Mouse (Mus musculus): ENCODE results near the gene Il34. TPM values are rescaled to one million over a fixed set of nuclear protein-coding genes. Genes with fewer than 3 reads are reported as not detected.

Il34 gene
- polyA plus RNA-seq, 1 experiment from 2014 or later = 1.2 TPM

- ATAC-seq (ENCODE audit: insufficient number of reproducible peaks, insufficient read depth, low FRiP score, low read depth) = no peak
- Histone ChIP-seq H3K36me3 (ENCODE audit: control insufficient read depth, insufficient read depth, low read length) (peaks cover 98% of the 10 kb centered on the region), H3K4me2 (replicated peaks; ENCODE audit: low read depth, low read length) (no peak overlapping the region), H3K4me1 (ENCODE audit: control insufficient read depth, insufficient read depth, low read length) (no peaks in the 10 kb centered on the region), H3K4me3 (ENCODE audit: low read depth, low read length) (no peak overlapping the region), H3K27me3 (ENCODE audit: control insufficient read depth, insufficient read depth, low read length) (no peaks in the 10 kb centered on the region), H3K9ac (replicated peaks; ENCODE audit: low read depth, low read length) (no peak overlapping the region), H3K9me3 (ENCODE audit: control insufficient read depth, low read depth, low read length) (no peaks in the 10 kb centered on the region), H3K27ac (ENCODE audit: low read length) (no peak overlapping the region)
- WGBS = 75% methylated on average over 3 of the region's 3 CpGs
These were observed 9.6 kb upstream of the Il34 start for GRCm38 (mm10) chr8:110815308-110815707.

DNA sequence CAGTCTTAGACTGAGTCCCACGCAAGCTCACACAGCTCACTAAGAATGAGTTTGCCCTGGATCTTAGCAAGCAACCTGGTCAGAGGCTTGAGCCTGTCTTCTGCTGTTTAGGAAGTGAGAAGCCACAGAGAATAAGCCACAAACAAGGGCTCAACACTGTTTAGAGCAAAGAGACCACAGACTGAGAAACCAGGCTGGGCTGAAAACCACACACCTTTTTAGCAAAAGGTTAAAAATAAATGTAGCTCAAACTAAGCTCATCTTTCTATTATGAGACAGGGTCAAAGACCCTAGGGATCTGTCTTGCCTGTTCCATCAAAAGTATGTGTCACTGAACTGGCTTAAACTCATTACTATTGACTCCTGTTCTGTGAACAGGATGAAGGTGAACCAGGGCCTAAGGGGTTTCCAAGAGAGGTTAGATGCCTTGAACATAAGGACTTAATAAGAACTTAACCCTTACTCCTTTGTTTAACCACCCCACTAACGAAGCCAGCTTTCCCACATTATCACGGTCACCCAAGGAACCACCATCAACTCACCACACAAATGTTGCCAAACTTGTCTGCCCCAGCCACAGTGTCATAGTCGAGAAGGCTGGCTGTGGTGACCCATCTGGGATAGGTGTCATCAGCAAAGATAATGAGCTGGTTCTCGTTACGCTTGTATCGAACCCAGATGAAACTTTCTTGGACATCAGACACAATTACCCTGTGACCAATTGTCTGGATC lies 7.5 kb upstream of the Il34 start:
- no peak for ATAC-seq (ENCODE audit: insufficient number of reproducible peaks, insufficient read depth, low FRiP score, low read depth)
- Histone ChIP-seq H3K4me3 (ENCODE audit: low read depth, low read length) (no peak overlapping the region), H3K36me3 (ENCODE audit: control insufficient read depth, insufficient read depth, low read length) (peaks cover 90% of the 10 kb centered on the region), H3K9ac (replicated peaks; ENCODE audit: low read depth, low read length) (no peak overlapping the region), H3K4me2 (replicated peaks; ENCODE audit: low read depth, low read length) (no peak overlapping the region), H3K9me3 (ENCODE audit: control insufficient read depth, low read depth, low read length) (no peaks in the 10 kb centered on the region), H3K27me3 (ENCODE audit: control insufficient read depth, insufficient read depth, low read length) (no peaks in the 10 kb centered on the region), H3K4me1 (ENCODE audit: control insufficient read depth, insufficient read depth, low read length) (peaks cover 8% of the 10 kb centered on the region; the same call in 1 of the 2 replicates), H3K27ac (ENCODE audit: low read length) (no peak overlapping the region)
- WGBS = 90% methylated on average over 7 of the region's 7 CpGs

DNA sequence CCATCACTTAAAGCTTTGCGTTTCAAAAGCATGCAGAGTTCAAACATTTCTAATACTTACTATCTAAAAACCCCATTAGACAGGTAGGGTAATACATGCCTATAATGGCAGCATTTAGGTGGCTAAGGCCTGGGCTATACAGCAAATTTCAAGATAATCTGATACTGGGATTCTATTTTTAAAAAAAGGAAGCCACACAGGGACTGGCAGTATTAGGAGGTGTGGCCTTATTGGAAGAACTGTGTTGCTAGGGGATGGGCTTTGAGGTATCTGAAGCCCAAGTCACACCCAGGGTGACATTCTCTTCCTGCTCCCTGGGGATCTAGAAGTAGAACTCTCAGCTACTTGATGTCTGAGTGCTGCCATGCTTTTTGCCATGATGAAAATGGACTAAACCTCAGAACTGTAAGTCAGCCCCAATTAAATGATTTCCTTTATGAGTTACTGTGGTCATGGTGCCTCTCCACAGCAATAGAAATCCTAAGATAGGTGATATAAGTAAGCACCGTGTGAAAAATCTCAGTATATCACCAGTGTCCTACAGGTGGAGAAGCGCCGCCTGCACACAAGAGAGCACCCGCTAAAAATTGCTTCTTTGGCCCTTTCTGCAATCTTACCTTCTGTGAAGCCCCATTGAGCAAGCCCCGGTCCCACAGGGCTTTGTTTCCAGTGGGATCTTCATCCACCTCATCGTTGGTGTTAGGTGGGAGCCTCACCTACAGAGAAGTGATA lies 6.8 kb upstream of the Il34 start:
- Histone ChIP-seq H3K36me3 (ENCODE audit: control insufficient read depth, insufficient read depth, low read length) (peaks cover 83% of the 10 kb centered on the region), H3K27me3 (ENCODE audit: control insufficient read depth, insufficient read depth, low read length) (no peaks in the 10 kb centered on the region), H3K4me1 (ENCODE audit: control insufficient read depth, insufficient read depth, low read length) (peaks cover 8% of the 10 kb centered on the region; the same call in 1 of the 2 replicates), H3K4me2 (replicated peaks; ENCODE audit: low read depth, low read length) (no peak overlapping the region), H3K9me3 (ENCODE audit: control insufficient read depth, low read depth, low read length) (no peaks in the 10 kb centered on the region), H3K9ac (replicated peaks; ENCODE audit: low read depth, low read length) (no peak overlapping the region), H3K27ac (ENCODE audit: low read length) (no peak overlapping the region), H3K4me3 (ENCODE audit: low read depth, low read length) (no peak overlapping the region)
- ATAC-seq (ENCODE audit: insufficient number of reproducible peaks, insufficient read depth, low FRiP score, low read depth) = no peak
- WGBS = 97% methylated on average over 7 of the region's 7 CpGs

- WGBS = 93% methylated on average over 7 of the region's 7 CpGs
- H3K4me2 ChIP-seq (replicated peaks; ENCODE audit: low read depth, low read length) = no peak overlapping the region
- H3K9ac ChIP-seq (replicated peaks; ENCODE audit: low read depth, low read length) = no peak overlapping the region
- H3K27ac ChIP-seq (ENCODE audit: low read length) = no peak overlapping the region
- no peaks in the 10 kb centered on the region for H3K27me3 ChIP-seq (ENCODE audit: control insufficient read depth, insufficient read depth, low read length)
- no peak overlapping the region for H3K4me3 ChIP-seq (ENCODE audit: low read depth, low read length)
- H3K9me3 ChIP-seq (ENCODE audit: control insufficient read depth, low read depth, low read length) = no peaks in the 10 kb centered on the region
- no peak for ATAC-seq (ENCODE audit: insufficient number of reproducible peaks, insufficient read depth, low FRiP score, low read depth)
- H3K4me1 ChIP-seq (ENCODE audit: control insufficient read depth, insufficient read depth, low read length) = peaks cover 8% of the 10 kb centered on the region; the same call in 1 of the 2 replicates
- H3K36me3 ChIP-seq (ENCODE audit: control insufficient read depth, insufficient read depth, low read length) = peaks cover 75% of the 10 kb centered on the region
These were observed 6.1 kb upstream of the Il34 start for GRCm38 (mm10) chr8:110811793-110812192.

GRCm38 (mm10) chr8:110811116-110811515 lies 5.4 kb upstream of the Il34 start:
- H3K9ac ChIP-seq (replicated peaks; ENCODE audit: low read depth, low read length) = no peak overlapping the region
- H3K4me2 ChIP-seq (replicated peaks; ENCODE audit: low read depth, low read length) = no peak overlapping the region
- H3K27ac ChIP-seq (ENCODE audit: low read length) = no peak overlapping the region
- peaks cover 8% of the 10 kb centered on the region; the same call in 1 of the 2 replicates for H3K4me1 ChIP-seq (ENCODE audit: control insufficient read depth, insufficient read depth, low read length)
- no peak overlapping the region for H3K4me3 ChIP-seq (ENCODE audit: low read depth, low read length)
- H3K36me3 ChIP-seq (ENCODE audit: control insufficient read depth, insufficient read depth, low read length) = peaks cover 69% of the 10 kb centered on the region
- no peaks in the 10 kb centered on the region for H3K9me3 ChIP-seq (ENCODE audit: control insufficient read depth, low read depth, low read length)
- no peak for ATAC-seq (ENCODE audit: insufficient number of reproducible peaks, insufficient read depth, low FRiP score, low read depth)
- no peaks in the 10 kb centered on the region for H3K27me3 ChIP-seq (ENCODE audit: control insufficient read depth, insufficient read depth, low read length)
- 97% methylated on average over 3 of the region's 3 CpGs for WGBS

DNA sequence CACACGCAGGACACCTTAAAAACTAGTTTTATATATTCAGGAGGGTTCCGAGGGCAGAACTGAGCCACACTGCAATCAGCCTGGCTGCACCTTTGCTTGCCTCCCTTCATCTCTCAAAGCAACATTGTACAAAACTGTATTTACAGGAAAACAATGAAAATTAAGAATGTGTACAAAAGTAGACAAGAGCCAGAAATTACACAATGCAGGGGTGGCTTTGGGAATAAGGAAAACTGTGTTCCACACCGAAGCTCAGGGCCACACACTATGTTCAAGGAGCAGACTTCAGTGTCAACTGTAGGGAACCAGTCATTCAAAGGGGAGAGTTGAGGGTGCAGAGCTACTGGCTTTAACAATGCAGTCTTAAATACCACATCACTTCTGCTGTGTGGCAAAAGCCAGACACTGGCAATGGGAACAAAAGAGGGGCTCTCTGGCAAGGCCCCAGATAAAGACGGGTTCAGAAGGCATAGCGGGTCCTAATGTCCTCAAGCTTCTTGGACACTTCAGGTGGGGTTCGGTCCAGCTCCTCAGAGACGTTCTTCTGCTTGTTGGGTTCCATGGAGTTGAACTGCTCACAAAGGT lies 4.8 kb upstream of the Il34 start:
- Histone ChIP-seq H3K4me1 (ENCODE audit: control insufficient read depth, insufficient read depth, low read length) (peaks cover 8% of the 10 kb centered on the region; the same call in 1 of the 2 replicates), H3K9me3 (ENCODE audit: control insufficient read depth, low read depth, low read length) (no peaks in the 10 kb centered on the region), H3K4me2 (replicated peaks; ENCODE audit: low read depth, low read length) (no peak overlapping the region), H3K27me3 (ENCODE audit: control insufficient read depth, insufficient read depth, low read length) (no peaks in the 10 kb centered on the region), H3K9ac (replicated peaks; ENCODE audit: low read depth, low read length) (no peak overlapping the region), H3K4me3 (ENCODE audit: low read depth, low read length) (no peak overlapping the region), H3K36me3 (ENCODE audit: control insufficient read depth, insufficient read depth, low read length) (peaks cover 64% of the 10 kb centered on the region), H3K27ac (ENCODE audit: low read length) (no peak overlapping the region)
- 85% methylated on average over 7 of the region's 7 CpGs for whole genome bisulfite sequencing
- ATAC-seq (ENCODE audit: insufficient number of reproducible peaks, insufficient read depth, low FRiP score, low read depth) = no peak

- Histone ChIP-seq H3K27ac (ENCODE audit: low read length) (no peak overlapping the region), H3K9me3 (ENCODE audit: control insufficient read depth, low read depth, low read length) (no peaks in the 10 kb centered on the region), H3K4me1 (ENCODE audit: control insufficient read depth, insufficient read depth, low read length) (peaks cover 8% of the 10 kb centered on the region; the same call in 1 of the 2 replicates), H3K4me2 (replicated peaks; ENCODE audit: low read depth, low read length) (no peak overlapping the region), H3K27me3 (ENCODE audit: control insufficient read depth, insufficient read depth, low read length) (no peaks in the 10 kb centered on the region), H3K36me3 (ENCODE audit: control insufficient read depth, insufficient read depth, low read length) (peaks cover 57% of the 10 kb centered on the region), H3K4me3 (ENCODE audit: low read depth, low read length) (no peak overlapping the region), H3K9ac (replicated peaks; ENCODE audit: low read depth, low read length) (no peak overlapping the region)
- ATAC-seq (ENCODE audit: insufficient number of reproducible peaks, insufficient read depth, low FRiP score, low read depth) = no peak
- 37% methylated on average over 2 of the region's 2 CpGs for WGBS
These were observed 4.1 kb upstream of the Il34 start for GRCm38 (mm10) chr8:110809831-110810230.

All from stomach, embryonic 14.5 days (tissue).